Mouse (Mus musculus): ENCODE data around the gene Lrp2.

DNA sequence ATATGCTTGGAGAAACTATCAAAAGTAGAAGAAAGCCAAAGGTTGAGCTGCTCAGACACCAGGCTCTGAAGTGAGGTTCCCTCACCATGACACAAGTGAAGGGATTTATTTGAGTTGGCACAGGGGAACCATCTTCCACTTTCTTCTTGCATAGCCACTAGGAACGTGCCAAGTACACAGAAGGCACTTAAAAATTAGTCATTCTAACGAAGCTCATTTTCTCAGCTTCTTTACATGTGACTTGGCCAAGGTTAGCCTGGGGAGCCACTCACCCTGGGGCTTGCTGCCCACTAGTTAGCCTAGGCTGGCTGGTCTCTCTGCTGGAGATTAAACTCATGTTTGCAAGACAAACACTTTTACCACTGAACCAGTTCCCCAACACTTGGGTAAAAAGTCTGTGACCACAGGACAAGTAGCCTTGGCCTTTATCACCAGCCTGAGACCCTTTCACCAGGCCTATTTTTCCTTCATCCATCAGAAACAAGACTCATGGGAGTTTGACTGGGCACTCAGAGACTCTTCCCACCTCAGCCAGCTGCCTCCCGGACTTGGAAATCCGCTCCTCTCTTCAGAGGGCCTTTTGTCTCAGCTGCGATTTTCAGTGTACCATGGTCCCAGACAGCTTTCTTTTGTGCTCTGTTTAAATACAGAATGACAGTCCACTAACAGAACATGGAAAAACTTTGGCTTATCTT, 12.7 kb downstream of the Lrp2 start:
- TF ChIP-seq CTCF (IDR thresholded peaks at IDR 0.05; ENCODE audit: borderline replicate concordance, insufficient read depth, low read depth, low read length): no peak
- no peak for TF ChIP-seq POLR2A (IDR thresholded peaks at IDR 0.05; ENCODE audit: borderline replicate concordance, insufficient read depth, low read length)
